Mouse (Mus musculus): ENCODE measurements around the gene Fndc3b.

Fndc3b gene

GRCm38 (mm10) chr3:27613011-27613410 lies 98.1 kb downstream of the Fndc3b start:
- CTCF ChIA-PET: no interaction called here

GRCm38 (mm10) chr3:27611986-27612385 lies 99.1 kb downstream of the Fndc3b start:
- POLR2A ChIA-PET: interaction anchor here in 2 of 4 experiments (0.6 to 1.3 kb wide), 2 partner anchors 18 to 33 kb away, joined by 3 to 4 read pairs; no protein-coding TSS in a partner anchor

More at GRCm38 (mm10) chr3:27613011-27613410, 98.1 kb downstream of the Fndc3b start:
- POLR2A ChIA-PET: interaction anchor here in 1 of 4 experiments (1.3 kb wide), 1 partner anchor 19 kb away, joined by 3 read pairs; no protein-coding TSS in a partner anchor

GRCm38 (mm10) chr3:27610547-27610946 lies 100.6 kb downstream of the Fndc3b start:
- CTCF ChIA-PET: no interaction called here
- POLR2A ChIA-PET: interaction anchor here in 2 of 4 experiments (1.2 to 1.5 kb wide), 3 partner anchors 12 to 73 kb away, joined by 3 to 4 read pairs (median 3); no protein-coding TSS in a partner anchor

More at GRCm38 (mm10) chr3:27611986-27612385, 99.1 kb downstream of the Fndc3b start:
- CTCF ChIA-PET: no interaction called here

DNA sequence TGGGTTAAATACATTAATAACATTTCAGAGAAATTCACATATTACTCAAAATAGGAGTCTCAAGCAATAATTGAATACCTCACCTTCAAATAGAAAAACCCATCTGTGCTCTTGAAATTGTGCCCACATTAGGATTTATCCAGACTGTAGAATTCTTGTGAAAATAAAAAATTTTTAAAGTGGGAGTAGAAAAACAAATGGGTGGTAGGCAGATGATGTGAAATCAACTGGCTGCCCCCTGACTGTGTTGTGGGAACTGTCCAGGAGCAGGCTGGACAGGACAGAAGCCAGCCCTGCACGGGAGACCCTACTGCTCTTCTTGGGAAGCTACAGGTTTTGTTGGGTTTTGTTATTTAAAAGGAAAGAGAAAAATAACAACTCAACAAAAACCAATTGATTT lies 101.0 kb downstream of the Fndc3b start:
- POLR2A ChIA-PET: interaction anchor here in 2 of 4 experiments (0.5 to 1.6 kb wide), 5 partner anchors 13 to 451 kb away, joined by 3 to 4 read pairs (median 3); no protein-coding TSS in a partner anchor
- CTCF ChIA-PET: no interaction called here

DNA sequence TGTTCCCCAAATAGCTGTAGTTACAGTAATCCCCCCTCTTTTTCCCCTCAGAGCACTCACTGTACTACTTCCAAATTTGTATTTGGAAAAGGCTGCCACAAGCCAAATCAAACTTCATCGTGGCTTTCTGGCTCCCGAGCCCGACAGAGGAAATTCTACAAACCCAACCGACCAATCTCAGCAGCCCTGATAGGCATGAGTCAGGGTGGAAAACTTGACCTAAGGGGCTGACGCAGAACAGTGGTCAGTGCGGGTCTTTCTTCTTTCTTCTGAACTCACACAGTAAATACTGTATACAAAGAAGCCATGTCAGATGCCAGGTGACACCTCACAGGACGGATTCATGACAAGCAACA lies 103.3 kb downstream of the Fndc3b start:
- CTCF ChIA-PET: interaction anchor here in 1 of 4 experiments (0.6 kb wide), 1 partner anchor 81 kb away, joined by 7 read pairs; no protein-coding TSS in a partner anchor
- POLR2A ChIA-PET: interaction anchor here in 3 of 4 experiments (0.7 to 1.1 kb wide), 3 partner anchors 9 to 607 kb away, joined by 3 read pairs; no protein-coding TSS in a partner anchor

DNA sequence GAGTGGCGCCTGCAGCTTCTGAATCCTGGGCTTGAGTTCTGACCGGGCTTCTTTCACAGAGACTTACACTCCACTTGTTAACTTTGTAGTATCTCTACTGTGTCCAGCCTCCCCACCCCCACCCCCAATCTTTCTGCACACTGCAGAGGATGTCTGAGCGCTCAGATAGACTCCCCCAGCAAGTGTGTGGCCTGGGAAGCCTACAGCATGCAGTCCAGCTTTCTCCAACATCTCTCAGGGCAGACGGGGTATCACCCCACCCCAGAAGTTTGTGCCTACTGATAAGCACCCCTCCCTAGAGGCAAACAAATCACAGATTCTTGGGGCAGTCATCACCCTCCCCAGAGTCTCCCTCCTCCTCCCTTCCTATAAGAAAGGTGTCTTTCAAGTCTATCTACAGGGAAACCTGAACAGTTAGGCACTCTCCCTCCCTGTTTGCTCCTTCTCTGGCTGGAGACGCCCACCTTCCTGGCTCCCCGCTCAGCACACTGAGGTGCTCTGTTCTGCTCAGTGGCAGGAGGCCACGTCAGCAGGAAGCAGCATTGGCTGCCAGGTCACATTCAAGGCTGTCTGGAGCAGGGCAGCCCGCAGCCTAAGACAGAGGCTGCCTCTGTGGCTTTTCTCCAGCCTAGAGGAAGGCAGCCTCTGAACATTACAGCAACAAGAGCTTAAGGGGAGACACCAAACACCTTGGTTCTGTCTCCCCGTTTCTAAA lies 103.9 kb downstream of the Fndc3b start:
- POLR2A ChIA-PET: interaction anchor here in 3 of 4 experiments (0.6 to 1.1 kb wide), 5 partner anchors 9 to 56 kb away, joined by 3 read pairs; no protein-coding TSS in a partner anchor

GRCm38 (mm10) chr3:27606626-27607025 lies 104.5 kb downstream of the Fndc3b start:
- ChIA-PET CTCF (interaction anchor here in 1 of 4 experiments (0.5 kb wide), 1 partner anchor 622 kb away, joined by 3 read pairs; no protein-coding TSS in a partner anchor), POLR2A (interaction anchor here in 3 of 4 experiments (0.6 to 1.1 kb wide), 5 partner anchors 8 to 56 kb away, joined by 3 read pairs; no protein-coding TSS in a partner anchor)

More for the DNA sequence above, 103.9 kb downstream of the Fndc3b start:
- CTCF ChIA-PET: interaction anchor here in 2 of 4 experiments (0.5 to 0.6 kb wide), 2 partner anchors 82 to 621 kb away, joined by 3 to 7 read pairs; no protein-coding TSS in a partner anchor

DNA sequence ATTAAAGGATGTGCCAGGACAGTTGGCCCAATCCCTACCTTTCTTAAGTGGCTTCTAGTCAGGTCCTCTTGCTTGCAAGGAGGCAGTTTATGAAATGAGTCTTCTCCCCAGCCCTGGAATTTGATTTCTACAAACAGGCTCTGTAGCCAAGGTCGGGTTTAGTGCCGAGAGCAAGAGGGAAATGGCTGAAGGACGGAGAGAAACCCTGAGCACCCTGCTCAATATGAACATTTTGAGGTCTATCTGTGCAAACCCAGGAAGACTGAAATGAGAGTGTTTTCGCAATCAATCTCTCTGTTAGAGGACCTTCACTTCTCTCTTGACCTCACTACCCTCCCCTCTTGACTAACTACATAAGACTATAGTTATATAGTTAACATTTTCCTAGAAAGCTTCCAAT lies 105.5 kb downstream of the Fndc3b start:
- ChIA-PET POLR2A (interaction anchor here in 1 of 4 experiments (0.8 kb wide), 1 partner anchor 17 kb away, joined by 4 read pairs; no protein-coding TSS in a partner anchor), CTCF (no interaction called here)

DNA sequence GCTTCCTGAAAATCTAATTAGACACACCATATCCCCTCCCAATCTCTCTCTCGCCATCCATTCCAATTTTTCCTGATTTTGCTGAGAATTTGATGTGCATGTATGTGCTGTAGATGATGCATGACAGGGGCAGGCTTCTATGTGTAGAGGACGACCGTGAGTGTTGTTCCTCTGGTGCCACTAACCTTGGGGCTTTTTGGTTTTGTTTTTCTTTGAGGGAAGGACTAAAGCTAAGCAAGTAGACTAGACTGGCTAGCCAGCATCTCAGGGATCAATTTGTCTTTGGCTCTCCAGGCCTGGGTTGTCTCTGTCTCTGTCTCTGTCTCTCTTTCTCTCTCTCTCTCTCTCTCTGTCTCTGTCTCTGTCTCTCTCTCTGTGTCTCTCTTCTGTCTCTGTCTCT lies 106.0 kb downstream of the Fndc3b start:
- CTCF ChIA-PET: no interaction called here

GRCm38 (mm10) chr3:27604629-27605028 lies 106.5 kb downstream of the Fndc3b start:
- CTCF ChIA-PET: no interaction called here
- POLR2A ChIA-PET: interaction anchor here in 1 of 4 experiments (0.5 kb wide), 1 partner anchor 331 kb away, joined by 3 read pairs; no protein-coding TSS in a partner anchor

More for the DNA sequence above, 106.0 kb downstream of the Fndc3b start:
- POLR2A ChIA-PET: interaction anchor here in 2 of 4 experiments (0.5 to 0.8 kb wide), 2 partner anchors 17 to 331 kb away, joined by 3 to 4 read pairs; no protein-coding TSS in a partner anchor

GRCm38 (mm10) chr3:27603905-27604620 lies 107.0 kb downstream of the Fndc3b start:
- CTCF ChIA-PET: interaction anchor here in 1 of 4 experiments (0.6 kb wide), 1 partner anchor 276 kb away, joined by 3 read pairs; no protein-coding TSS in a partner anchor
- POLR2A ChIA-PET: interaction anchor here in 2 of 4 experiments (0.6 to 0.7 kb wide), 2 partner anchors 23 to 55 kb away, joined by 3 read pairs; no protein-coding TSS in a partner anchor

DNA sequence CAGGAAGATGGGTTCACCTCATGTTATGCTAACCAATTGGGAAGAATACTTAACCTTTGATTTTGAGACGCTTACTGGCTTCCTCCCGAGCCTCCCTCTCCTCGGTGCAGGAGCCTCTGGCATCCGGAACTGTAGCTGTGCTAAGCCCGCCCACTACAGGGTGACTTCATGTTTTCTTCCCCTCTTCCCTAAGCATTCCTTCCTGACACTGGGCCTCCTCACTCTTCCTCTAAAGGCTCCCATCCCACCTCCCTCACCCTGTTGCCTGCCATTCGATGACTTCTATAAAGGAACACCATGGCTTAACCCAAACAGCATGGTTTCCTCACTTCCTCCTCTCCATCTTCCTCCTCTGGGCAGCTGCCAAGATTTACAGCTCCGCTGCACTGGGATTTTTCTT lies 110.5 kb downstream of the Fndc3b start:
- ChIA-PET CTCF (interaction anchor here in 1 of 4 experiments (0.6 kb wide), 1 partner anchor 426 kb away, joined by 3 read pairs; no protein-coding TSS in a partner anchor), POLR2A (interaction anchor here in 1 of 4 experiments (1.5 kb wide), 1 partner anchor 15 kb away, joined by 3 read pairs; no protein-coding TSS in a partner anchor)

- POLR2A ChIA-PET: interaction anchor here in 1 of 4 experiments (1.5 kb wide), 1 partner anchor 14 kb away, joined by 3 read pairs; no protein-coding TSS in a partner anchor
- CTCF ChIA-PET: no interaction called here
Observed at GRCm38 (mm10) chr3:27600197-27600596, 110.9 kb downstream of the Fndc3b start.

DNA sequence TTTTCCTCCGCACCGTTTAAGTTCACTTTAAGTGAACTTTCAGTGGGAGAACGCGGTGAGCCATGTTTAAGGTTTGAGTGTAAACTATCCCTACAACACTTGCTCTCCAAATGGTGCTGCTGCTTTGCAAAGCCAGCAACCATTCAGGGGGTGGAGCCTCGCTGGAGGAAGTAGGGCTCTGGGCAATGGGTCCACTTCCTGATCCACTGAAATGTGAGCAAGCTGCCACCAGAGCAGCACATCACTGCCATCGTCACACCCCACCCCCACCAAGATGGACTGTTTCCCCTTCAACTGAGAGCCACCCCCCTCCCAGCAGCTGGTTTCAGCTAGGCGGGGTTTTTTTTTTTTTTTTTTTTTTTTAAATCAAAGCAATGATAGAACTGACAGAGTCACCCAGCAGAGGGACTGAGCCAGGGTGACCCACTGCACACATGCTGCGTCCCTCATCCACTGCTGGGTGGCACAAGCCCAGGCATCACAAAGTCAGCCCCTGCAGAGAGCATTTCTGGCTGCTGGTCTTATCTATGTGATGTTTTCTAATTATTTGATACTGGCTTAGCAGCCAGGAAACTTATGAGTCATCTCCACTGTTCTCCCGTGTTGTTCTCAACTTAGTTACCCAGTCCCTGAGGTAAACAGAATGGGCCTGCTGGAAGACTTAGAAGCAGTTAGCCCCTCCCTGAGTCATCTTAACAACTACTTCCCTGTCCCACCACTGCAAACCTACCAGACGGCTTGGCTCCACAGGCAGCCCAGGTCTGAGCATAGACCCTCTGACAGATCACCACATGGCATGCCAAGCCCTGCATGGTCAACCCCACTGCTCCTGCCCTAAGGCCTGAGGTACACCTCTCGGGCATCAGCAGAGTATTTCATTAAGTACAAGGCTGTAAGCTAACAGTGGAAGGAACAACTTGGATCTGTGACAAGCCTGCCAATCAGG lies 112.4 kb downstream of the Fndc3b start:
- ChIA-PET POLR2A (interaction anchor here in 2 of 4 experiments (0.6 to 1.8 kb wide), 6 partner anchors 8 to 105 kb away, joined by 3 read pairs; no protein-coding TSS in a partner anchor), CTCF (interaction anchor here in 1 of 4 experiments (0.7 kb wide), 1 partner anchor 116 kb away, joined by 4 read pairs; no protein-coding TSS in a partner anchor)

DNA sequence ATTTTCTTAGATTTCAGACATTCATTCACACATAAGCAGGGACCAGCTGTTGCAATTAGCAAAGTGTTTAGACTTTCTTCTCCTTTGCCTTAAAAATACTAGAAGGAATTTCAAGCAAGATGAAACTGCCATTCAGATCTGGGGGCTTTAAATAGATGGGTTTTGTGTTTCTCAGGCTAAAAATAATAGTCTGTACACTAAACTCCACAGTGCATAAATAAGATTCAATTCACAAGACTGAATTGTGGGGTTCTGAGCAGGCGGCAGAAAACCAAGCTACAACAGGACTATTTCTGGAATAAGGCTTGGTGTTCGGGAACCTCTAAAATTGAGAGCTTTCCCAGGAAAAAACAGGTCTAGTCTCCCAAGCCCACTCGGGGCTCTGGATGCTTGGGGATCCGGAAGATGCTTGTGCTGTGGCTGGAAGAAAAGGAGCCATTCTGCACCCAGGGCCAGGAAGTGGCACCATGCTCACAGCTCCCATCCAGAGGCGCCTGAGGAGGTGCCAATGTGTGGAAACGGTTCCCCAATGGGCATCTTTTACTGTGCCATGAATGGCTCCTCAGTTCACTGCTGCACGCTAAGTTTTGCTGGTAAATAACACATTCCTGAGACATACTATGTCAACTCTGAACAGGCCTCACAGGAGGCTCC lies 117.5 kb downstream of the Fndc3b start:
- POLR2A ChIA-PET: interaction anchor here in 2 of 4 experiments (0.6 to 1.3 kb wide), 4 partner anchors 12 to 111 kb away, joined by 3 to 5 read pairs (median 3); no protein-coding TSS in a partner anchor
- CTCF ChIA-PET: no interaction called here

GRCm38 (mm10) chr3:27592728-27593484 lies 118.2 kb downstream of the Fndc3b start:
- POLR2A ChIA-PET: interaction anchor here in 1 of 4 experiments (1.3 kb wide), 1 partner anchor 112 kb away, joined by 5 read pairs; no protein-coding TSS in a partner anchor
- CTCF ChIA-PET: no interaction called here

Measured in embryonic stem cell, embryonic (primary cell).